Mouse (Mus musculus) layer of hippocampus, adult 9-10 months (tissue): ENCODE results near the gene Cpm.

Experiments
- DNase-seq: peaks from one replicate; pipeline ENCODE4 v3.0.0; 2022; ENCODE audit warnings: low spot score

Cpm gene

DNA sequence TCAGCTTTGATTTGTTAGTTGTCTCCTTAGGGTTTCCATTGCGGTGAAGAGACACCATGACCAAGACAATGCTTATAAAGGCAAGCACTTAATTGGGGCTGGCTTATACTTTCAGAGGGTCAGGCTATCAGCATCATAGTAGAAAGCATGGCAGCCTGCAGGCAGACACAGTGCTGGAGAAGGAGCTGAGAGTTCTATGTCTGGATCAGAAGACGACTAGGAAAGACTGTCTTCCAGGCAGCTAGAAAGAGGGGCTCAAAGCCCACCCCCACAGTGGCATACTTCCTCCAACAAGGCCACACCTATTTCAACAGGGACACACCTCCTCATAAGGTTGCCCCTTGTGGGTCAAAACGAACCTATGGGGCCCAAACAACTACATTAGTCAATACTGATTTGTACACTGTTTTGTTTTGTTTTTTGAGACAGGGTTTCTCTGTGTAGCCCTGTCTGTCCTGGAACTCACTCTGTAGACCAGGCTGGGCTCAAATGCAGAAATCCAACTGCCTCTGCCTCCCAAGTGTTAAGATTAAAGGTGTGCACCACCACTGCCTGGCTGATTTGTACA lies 8.3 kb upstream of the Cpm start:
- DNase-seq = no peak

DNA sequence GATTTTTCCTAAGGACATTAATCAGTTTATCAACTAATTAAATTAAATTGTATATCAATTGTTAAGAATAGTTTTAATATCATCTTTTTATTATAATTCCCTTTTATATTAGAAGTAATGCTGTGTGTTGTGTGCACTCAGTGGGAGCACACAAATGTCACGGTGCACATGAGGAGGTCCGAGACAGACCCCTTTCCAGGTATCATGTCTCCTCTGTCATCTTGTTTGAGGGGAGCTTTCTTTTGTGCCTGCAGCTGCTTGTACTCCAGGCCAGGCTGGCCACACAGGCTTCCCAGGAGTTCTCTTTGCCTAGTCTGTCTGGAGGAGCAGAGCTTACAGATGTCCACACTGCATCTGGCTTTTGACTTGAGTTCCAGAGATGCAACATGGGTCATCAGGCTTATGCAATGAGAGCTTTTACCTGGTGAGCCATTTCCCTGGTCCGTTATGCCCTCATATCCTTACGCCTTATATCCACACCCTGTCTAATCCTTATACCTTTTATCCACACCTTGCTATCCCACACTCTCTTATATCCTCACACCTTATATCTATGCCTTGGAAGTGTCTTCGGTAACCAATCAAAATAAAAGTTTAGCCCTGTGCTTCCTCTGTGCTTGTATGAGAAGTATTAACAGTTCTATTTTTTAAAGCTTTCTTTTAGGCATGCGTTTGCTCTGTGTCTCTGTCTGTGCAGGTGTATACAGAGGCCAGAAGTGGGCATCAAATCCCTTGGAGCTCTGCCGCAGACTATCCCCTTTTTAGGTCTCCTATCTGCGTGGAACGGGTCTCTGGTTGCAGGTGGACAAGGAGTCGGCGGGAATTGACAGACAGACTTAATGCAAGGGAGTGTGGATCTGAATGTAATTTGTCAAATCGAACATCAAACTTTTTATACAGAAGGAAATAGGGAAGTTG lies 7.4 kb upstream of the Cpm start:
- no peak for DNase-seq

DNA sequence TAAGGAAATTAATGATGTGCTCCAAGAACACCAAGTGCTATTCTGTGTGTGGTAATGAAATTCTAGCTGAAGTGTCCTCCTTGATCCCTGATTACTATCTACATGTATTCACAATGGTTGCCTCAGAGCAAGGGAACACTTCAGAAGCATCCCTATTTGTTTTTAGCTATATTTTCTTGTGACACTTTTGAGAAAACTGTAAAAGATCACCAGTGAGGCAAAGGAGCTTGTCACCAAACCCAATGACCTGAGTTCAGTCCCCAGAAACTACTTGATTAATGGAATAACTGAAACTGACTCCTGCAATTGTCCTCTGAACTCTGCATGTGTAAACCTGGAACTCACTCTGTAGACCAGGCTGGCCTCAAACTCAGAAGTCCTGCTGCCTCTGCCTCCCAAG lies 5.9 kb upstream of the Cpm start:
- no peak for DNase-seq

DNA sequence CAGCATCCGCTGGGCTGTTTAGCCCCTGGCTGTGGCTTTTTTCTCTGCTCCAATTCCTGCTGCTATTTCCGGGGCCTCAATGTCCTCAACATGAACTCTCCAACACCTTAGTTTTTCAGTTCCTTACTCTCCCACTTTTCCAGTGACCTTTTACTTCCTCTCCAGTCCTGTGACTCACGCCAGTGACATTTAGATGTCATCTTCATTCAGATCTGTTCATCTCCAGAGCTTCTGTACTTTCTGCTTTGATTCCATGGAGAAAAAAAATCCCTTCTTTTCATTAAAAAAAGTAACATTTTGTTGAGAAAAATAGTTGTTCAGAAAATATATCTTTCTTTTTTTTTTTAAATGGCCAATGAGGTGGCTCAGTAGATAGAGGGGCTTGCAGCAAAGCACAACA lies 5.1 kb upstream of the Cpm start:
- no peak for DNase-seq

DNA sequence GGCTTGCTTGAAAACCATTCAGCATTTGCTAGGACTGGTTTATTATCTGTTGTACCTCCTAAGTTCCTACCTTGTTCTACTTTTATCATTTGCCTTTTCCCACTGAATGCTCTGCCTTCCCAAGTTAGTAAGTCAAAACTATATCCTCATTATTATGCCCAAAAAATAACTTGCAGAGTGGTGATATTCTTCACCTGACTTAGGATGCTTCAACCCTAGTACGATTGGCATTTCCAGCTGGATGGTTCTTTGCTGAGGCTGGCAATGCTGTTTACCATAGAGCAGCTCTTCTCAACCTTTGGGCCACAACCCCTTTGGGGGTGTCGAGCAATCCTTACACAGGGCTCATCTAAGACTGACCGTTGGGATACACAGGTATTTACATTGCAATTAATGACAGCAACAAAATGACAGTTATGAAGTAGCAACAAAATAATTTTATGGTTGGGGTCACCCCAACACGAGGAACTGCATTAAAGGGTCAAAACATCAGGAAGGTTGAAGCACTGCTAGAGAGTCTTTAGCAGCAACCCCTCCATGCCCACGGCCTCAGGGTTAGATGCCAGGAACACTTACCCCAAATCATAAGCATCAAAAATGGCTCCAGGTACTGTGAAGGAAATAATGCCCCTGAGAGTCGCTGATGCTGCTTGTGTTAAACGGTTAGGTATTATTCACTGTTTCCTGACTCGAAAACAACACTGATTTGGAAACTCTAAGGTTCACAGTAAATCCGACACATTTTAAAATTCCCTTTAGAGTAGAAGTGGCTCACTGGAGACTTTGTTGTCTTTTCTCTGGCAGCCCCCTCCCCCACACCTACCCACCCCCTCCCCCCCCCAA lies 4.4 kb upstream of the Cpm start:
- DNase-seq = no peak

DNA sequence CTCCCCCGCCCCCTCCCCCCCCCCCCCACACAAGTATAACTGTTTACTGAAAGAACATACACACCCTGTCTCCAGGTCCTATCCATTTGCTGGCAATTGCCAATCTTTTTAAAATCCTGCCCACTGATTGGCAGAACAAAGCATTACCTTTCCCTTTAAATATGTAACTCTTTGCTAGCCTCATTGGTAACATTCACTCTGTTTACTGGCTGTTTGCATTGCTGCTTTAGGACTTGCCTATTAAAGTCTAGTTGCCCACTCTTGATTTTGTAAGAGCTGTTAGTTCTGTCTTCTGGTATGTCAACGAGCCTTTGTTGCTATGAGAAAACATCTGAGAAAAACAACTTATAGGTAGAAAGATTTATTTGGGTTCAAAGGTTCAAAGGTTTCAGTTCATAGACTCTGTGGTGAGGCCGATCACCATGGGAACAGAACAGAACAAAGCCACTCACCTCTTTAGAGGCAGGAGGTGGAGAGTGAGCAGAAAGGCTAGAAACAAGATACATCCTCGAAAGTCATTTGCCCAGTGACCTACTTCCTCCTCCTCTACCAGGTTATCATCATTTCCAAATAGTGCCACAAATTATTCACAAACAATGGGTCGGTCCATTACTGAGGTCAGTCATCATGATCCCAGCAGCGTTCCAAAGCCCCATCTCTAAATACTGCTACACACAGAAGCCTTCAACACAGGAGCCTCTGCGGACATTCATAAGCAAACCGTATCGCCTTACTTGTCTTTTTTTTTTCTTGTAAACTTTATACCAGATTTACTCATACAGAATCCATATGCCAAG lies 3.6 kb upstream of the Cpm start:
- DNase-seq = no peak

DNA sequence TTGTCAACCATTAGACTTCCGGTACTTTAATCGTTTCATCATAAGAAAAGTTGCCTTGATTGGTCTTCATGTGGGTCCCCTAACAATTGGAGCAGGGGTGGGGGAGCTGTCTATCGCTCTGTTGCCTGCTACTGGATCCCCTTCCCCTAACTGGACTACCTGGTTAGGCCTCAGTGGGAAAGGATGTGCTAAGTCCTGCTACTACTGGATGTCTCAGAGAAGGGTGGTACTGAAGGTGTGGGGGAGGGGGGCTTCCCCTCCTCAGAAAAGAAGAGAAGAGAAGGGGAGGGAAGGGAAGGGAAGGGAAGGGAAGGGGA lies 3.0 kb upstream of the Cpm start:
- DNase-seq = no peak

DNA sequence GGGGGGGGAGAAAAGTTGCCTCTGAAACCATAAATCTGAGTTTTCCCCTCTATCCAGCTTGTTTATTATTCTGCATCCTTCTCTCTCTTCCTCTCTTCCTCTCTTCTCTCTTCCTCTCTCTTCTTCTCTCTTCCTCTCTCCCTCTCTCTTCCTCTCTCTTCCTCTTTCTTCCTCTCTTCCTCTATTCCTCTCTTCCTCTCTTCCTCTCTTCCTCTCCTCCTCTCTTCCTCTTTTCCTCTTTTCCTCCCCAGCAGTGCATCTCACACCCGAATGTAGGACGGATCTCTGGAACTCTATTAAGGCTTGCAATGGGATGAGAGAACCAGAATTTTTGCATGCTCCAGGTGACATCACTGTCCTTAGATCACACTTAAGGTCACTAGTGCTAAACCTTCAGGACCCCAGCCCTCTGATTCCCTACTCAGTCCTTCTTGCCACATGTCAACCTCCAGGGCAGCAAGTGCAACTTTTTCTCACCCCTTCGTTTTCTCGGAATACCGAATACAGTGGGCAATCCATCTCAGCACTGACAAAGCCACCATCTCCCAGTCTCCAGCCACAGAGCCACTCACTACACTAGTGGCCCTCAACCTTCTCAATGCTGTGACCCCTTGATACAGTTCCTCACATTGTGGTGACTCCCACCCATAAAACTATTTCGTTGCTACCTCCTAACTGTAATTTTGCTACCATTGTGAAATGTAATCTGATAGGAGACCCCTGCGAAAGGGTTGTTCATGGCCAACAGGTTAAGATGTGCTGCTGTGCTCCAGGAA lies 2.3 kb upstream of the Cpm start:
- no peak for DNase-seq

DNA sequence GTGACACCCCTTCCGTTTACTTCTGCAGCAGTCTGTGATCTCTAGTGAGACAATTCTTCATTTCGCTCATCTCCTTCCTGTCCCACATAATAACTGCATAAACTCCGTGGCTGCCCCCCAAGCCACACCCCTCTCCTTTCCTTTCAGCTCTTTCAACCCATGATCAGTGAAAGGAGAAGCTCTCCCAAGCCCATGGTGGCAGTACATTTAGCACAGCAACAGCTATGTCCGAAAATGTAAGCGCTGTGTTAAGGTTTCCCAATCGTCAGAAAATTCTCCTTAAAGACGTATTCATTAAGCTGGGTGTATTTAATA lies 1.7 kb upstream of the Cpm start:
- no peak for DNase-seq

DNA sequence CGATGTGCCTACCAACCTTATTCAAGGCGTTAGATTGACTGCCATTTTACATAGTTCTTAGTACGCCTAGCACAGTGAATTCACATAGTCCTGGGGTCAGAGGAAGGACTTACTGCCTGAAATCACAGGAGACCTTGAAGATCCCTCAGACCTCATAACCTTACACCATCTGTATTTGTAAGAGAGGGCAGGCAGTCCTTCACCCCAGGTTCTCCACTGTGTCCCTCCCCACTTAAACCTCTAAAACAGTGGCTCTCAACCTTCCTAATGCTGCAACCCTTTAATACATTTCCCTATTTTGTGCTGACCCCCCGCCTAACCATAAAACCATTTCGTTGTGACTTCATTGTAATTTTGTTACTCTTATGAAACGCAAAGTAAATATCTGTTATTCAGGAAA lies 1.4 kb upstream of the Cpm start:
- DNase-seq = no peak

DNA sequence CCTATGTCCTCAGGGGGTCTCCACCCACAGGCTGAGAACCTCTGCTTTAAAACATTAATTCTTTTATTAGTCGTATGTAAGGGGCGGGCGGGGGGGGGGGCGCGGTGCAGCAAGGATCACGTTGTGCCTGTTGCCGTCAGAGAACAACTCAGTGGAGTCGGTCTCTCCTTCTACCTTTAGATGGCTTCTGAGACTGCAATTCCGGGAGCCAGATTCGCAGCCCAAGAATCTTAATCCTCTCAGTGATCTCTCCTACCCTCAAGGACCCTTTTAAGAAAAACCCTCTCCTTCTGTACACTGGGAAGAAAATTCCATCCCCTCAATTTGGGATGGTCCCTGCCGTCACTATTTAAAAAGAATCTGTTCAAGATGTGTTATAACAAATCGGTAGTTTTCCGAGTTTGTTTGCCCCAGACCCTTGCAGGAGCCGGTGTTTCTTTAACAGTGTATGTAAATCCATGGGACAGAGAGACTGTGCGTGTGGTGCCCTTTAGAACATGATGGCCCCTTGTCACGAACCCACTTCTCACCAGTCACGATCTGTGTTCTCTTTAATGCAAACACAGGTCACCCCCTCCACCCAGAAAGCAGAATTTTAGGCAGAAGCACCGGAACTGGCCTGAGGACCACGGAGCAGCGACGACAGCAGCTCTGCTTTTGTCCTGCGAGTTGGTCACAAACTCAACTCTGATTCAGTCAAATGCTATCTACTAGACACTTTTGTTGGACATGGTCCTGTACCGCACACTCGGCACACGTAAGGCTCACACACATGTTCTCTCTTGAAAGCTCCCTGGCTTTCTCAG lies 734 bp upstream of the Cpm start:
- no peak for DNase-seq

DNA sequence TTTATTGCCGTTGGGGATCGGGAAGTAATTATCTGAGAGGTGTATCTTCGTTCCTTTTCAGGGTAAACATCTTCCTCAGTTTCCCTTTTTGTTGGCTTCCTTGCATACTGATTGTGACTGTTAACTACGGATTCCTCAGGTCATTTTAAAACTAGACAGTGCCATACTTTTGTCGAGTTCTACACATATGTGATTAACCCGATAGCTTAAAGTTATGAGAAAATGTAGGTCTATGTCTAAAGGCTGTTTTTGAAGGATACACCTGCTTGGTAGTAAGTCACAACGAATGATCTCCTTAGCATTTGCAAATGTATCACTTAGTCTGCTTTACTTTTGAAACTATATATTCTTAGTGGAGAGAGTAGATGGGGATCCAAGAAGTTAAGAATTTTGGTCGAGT lies 876 bp downstream of the Cpm start:
- DNase-seq = no peak

DNA sequence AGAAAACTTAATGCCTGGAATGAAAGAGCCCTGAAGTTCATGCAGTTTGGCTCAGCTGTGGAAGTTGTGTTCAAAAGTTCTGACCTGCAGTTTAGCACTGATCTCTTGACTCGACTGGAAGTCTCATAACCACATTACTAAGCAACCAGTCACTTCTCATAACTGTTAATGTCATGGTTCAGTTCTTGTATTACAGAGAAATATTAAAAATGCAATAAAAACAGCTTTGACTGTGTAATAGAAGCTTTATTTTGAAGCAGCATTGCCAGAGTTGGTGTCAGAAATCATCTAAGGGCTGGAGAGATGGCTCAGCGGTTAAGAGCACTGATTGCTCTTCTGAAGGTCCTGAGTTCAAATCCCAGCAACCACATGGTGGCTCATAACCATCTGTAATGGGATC lies 1.5 kb downstream of the Cpm start:
- no peak for DNase-seq

DNA sequence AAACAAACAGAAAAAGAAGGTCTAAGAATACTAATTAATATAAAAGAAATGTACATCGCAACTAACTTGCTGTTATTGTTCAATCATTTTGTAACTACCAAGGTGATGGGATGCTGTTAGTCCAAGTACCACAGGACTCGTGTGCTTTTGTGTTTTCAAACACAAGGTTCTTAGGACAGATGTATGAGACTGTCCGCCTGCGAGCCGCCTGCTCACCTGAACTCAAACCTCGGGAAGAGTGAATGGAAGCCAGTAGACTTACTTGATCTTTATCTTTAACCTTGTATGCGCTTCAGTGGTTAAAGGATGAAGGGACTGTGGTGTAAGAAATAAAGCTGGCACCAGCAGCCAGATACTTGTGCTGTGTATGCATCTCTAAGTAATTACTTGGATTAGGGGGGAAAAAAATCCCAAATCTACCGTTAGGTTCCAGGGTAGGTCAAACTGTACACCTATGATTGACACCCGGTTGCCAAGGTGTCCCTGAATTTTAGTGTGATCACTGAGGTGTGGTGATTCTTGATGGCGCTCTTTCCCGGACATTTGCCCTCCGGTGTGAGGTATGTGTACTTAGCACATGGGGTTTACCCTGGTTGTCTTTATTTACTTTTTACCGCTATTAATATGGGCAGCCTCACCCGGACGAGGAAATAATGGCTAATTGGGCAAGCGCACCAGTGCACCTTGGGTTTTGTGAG lies 2.4 kb downstream of the Cpm start:
- DNase-seq = no peak

DNA sequence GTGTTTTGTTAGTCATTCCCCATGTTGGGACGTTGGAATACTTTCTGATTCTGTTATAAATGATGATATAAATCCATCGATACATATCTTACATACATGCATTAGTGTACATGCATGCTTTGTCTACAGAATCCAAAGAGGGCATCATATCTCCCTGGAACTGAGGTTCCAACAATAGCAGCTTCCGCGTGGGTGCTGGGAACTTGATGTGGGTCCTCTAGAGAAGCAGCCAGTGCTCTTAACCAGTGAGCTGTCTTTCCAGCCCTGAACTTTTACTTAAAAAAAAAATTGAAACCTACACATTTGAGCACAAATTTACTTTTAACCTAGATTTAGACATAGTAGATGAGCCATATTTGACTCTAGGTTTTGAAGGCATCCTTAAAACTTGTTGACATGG lies 3.1 kb downstream of the Cpm start:
- no peak for DNase-seq

DNA sequence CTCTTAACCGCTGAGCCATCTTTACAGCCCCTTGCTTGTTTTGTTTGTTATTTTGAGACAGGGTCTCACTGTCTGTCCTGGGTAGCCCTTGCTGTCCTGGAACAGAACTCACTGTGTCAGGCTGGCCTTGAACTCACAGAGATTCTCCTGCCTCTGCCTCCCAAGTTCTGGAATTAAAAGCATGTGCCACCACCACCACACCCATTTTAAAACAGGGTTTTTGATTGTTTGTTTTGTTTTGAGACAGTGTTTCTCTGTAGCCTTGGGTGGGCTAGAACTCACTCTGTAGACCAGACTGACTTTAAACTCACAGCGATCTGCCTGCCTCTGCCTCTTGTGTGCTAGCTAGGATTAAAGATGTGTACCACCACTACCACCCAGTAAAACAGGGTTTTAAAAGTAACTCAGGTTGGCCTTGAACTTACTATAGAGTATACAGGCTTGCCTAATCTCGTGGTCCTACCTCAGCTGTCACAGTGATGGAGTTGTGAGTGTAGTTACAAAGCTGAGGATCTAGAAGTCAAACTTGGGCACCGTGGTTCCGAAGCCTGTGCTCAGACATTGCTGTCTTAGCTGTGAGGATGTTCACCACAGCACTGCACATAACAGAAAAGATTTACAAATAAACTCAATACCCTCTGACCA lies 4.4 kb downstream of the Cpm start:
- no peak for DNase-seq

DNA sequence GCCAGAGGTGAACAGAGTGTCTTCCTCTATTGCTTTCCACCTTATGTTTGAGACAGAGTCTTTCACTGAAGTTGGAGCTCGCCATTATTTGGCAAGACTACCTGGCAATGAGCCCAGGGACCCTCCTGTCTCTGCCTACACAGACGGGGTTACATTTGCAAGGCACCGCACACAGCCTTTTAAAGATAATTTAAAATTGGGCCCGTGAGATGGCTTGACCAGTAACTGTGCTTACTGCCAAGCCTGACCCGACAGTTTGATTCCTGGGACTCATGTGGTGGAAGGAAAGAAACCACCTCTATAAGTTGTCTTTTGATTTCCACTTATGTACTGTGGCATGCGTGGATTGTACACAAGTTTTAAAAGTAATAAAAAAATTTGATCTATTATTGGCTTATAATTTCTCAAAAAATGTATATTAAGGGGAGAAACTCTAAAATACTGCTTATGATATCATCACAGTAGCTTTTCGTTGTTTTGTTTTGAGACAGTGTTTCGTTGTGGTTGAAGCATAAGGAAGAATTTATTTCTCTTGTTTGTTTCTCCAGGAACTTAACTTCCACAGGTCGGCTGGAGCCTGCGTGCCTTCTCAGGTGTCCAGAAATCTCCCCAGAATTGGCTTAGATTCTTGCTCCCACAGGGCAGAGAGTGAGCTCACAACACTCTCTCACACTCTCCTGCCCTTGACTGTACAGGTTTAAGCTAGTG lies 5.2 kb downstream of the Cpm start:
- DNase-seq = no peak

DNA sequence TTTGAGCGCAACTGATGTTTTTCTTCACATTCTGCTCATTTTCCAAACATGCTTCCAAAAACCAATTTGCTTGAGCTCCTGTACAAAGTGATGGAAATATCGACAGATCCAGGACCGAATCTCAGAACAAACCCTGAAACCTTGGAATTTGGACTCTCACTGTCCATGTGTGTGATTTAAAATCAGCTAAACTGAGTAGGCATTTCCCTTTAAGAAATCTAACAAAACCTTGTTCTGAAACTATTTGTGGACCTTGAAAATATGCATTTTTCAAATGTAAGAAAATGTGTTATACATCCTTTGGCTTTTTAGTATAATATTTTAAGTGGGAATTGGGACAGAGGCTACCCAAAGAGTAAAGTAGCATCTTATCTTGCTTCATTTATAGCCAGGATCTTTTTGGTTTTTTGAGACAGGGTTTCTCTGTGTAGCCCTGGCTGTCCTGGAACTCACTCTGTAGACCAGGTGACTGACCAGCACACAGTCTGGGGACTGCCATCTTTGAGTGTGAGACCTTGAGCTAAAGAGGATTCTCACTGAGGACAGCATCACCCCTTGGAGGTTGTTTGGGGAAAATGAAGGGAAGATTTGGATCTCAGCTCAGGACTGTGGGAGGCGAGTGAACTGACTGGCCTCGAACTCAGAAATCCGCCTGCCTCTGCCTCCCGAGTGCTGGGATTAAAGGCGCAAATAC lies 5.9 kb downstream of the Cpm start:
- DNase-seq = no peak
